Mouse (Mus musculus) ovary, adult 18-20 months (tissue): ENCODE results near the gene Rxra.
A peak's percentile ranks its signal among the peaks of the same experiment; 100 is the strongest.

Source experiments
- DNase-seq: peaks from one replicate; pipeline ENCODE4 v3.0.0; 2022; ENCODE audit warnings: low spot score, mixed read lengths

The Rxra gene

GRCm38 (mm10) chr2:27762920-27763780 lies 86.9 kb downstream of the Rxra start:
- DNase-seq = no peak

GRCm38 (mm10) chr2:27764256-27764936 lies 88.2 kb downstream of the Rxra start:
- no peak for DNase-seq

DNA sequence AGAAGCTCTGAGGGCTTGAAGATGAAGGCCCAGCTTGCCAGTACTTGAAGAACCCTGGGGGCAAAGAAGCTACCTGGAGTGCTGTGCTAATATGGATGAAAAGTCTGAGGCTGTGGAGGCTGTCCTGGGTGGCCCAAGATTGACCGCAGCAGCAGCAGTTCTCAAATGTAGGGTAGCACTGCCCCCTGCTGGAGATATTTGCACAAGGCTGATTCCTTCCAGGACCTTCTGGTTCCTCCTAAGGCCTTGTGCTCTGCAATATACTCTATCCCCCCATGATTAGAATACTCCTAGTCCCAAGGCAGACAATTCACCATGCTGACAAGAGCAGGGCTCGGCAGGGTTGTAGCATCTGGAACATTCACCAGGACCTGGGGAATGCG lies 88.7 kb downstream of the Rxra start:
- peak; percentile 61 for DNase-seq

DNA sequence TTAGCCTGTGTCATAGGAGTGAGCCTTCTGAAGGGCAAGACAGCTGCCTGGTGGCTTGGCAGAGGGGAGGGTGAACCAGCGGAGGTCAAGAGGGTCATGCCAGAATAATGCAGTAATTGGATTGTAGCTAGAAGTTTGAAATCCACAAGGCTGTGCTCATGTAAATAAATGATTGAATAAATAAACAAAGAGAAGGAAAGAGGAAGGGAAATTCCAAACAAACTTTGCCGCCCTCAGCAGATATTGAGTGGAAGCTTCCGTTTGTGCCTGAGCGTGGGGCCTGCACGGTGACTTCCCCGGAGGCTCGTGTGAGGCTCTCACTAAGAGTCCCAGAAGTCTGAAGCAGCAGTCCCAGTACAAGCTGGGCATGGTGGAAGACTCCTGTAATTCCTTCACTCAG lies 91.5 kb downstream of the Rxra start:
- DNase-seq = no peak

DNA sequence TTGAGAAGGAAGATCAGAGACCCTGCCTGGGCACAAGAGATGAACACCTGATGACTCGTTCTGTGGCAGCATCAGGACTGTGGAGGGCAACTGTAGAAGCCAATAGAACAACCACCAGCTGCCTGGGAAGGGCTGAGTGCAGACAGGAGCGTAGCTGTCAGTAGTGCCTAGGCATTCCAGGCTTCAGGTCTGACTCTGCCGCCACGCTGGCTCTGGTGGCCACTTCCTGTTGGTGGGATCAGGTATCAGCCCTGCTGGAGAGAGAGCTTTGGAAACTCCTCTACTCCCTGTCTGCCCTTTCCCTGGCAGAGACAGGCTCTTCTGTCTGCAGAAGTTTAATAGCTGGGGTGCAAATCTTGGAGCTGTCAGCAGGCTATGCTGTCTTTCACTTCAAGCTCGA lies 93.5 kb downstream of the Rxra start:
- no peak for DNase-seq

GRCm38 (mm10) chr2:27770205-27770604 lies 94.0 kb downstream of the Rxra start:
- no peak for DNase-seq

- peak; percentile 58 for DNase-seq
These were observed 95.7 kb downstream of the Rxra start for GRCm38 (mm10) chr2:27771936-27772335.

- no peak for DNase-seq
These were observed 96.7 kb downstream of the Rxra start for GRCm38 (mm10) chr2:27772841-27773388.

DNA sequence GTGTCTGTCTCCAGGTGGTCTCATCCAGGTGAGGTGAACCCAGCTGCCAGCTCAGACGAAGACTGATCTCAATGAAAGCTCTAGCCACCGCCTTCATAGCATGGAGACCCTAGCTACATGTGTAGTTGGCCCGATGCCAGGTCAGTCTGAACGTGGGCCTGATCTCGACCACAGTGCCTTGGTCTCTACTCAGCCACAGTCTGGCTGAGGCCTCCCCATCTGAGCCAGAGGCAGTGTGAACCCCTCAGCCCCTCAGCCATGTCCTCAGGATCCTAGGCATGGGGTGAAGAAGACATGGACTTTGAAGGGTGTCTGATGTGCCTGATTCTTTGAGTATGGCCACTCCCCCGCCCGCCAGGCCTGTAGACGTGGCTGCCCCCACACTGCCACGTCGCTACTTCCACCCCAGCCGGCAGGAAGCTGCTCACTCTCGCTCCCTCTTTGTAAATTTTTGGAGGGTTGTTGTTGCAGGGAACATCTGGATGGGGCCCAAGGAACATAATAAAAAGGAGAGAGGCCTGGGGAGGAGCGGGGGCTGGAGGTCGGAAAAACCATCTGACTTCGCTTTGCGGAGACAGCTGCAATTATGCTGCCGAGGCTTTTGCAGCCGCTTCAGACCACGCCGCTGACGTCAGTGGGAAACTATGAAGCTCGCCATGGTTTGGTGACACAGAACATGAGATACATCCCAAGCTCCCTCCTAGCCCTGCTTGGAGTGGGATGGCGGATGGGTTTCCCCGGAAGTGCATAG lies 97.9 kb downstream of the Rxra start:
- peak; percentile 57 for DNase-seq

DNA sequence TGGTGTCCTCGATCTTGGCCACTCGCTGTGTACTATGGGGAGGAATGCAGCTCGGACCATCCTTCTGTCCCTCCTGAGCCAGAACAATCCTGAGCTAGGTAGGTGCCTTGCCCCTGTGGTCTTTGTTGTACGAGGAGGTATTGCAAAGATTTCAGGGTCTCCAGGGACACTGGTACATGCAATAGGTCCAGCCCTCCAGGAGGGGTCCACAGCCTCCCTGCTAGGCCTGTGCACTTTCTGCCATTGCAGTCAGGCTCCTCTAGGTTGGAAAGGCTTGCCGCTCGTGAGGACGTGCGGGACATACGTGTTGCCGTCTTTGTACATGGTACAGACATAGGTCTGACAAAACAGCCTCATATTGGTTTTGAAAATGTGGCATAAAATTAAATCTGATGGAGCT lies 98.8 kb downstream of the Rxra start:
- DNase-seq = no peak

DNA sequence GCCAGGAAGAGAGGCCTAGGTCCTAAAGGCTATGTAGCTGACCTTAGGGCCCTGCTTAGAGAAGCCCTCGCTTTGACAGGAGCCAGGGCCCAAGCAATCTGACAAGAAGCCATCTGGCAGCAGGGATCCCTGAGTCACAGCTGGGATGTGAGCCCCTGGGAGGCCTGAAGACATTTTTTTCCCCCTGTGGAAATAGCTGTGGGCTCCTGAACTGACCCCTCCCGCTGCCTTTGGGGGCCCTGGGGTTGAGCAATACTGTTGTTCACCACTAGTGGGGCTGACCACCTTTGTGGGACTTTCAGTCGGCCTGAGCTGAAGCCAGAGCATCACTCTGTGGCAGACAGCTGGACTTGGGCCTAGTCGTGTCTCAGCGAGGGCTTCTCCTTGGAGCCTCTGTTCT lies 99.4 kb downstream of the Rxra start:
- DNase-seq = no peak

DNA sequence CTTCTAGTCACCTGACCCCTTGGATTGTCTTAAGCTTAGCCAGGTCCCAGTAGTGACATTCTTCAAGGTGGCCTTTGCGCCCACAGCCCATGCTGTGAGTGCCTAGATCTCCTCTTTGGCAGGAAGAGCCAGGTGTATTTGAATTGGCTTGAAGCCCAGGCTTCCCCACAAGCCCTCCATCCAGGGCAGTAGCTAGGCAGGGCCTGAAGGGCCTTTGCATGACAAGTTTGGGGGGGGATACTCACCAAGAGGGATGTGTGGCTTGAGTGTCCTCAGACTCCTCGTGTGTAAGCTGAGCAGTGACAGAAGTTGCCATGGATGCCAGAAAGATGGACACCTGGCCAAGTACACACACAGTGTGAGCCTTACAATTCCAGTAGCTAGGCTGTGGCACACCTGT lies 101.5 kb downstream of the Rxra start:
- no peak for DNase-seq

DNA sequence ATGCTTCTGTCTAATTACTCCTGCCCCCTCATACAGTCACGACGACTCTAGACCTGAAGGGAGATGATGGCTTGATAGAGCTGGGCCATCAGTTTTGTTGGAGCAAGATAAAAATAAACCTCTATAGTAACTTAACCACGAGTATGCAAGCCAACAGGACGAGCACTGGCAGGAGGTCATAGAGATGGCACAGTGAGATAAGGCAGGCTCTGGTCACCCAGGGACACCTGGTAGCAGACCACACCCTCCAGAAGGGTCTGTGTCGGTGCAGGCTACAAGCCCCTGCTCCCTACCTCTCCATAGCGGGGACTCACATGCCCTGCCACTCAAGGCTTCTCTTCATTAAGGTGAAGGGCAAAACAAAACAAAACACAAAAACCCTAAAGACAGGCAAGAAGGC lies 102.0 kb downstream of the Rxra start:
- DNase-seq = no peak

- DNase-seq = no peak
These were observed 103.1 kb downstream of the Rxra start for GRCm38 (mm10) chr2:27779291-27779866.

GRCm38 (mm10) chr2:27780162-27780561 lies 103.9 kb downstream of the Rxra start:
- DNase-seq = no peak

GRCm38 (mm10) chr2:27785363-27785762 lies 109.1 kb downstream of the Rxra start:
- no peak for DNase-seq

DNA sequence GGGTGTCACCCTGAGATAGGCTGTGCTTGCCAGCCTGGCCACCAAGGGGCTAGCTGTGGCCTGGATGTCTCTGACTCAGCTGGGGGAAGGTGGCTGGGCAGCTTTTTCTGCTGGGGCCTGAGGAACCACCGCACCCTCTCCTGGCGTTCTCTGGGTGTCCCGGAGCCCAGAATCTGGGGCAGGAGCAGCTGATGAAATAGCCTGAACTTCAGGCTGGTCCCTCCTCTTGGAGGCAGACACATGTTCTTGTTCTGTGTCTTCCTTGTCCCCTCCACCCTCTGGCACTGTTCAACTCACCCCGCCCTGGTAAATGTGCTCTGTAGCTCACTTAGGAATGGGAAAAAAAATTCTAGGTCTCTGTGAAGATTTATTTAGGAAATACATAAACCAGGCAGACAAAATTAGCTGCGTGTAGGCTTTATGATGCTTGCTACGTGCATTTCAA lies 109.8 kb downstream of the Rxra start:
- no peak for DNase-seq

DNA sequence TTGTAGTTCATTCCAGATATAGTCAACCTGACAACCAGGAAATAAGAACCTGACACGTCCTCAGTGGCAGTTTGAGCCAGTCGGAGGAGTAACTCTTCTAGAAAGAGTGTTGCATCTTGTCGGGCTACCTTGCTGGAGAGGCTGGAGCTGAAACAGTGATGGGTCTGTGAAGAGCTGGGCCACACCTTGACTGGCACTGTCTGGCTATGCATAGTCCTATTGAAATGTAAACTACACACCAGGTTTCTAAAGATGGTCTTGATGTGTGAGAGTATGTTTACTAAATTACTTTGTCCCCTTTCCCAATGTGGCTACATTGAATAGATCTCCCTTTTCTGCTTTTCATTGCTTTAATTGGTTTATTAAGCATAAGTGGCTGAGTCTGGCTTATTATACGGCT lies 115.3 kb downstream of the Rxra start:
- no peak for DNase-seq

DNA sequence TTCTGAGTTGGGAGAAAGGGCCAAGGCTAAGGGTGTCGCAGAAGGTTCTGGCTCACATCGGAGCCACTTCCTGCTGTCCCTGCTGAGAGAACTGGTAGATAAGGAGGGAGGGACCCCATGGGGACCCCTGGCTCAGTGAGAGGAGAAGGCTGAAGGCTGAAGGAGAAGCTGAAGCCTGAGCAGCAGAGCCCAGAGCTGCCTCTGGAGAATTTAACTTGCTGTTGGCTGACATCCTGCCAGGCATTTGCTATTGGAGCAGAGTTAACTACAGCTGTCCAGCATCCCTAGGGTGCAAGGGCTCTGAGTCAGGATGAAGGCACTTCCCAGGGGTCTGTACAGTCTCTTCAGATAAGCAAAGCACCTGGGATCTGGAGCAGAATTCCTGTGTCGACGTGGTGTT lies 122.8 kb downstream of the Rxra start:
- no peak for DNase-seq

DNA sequence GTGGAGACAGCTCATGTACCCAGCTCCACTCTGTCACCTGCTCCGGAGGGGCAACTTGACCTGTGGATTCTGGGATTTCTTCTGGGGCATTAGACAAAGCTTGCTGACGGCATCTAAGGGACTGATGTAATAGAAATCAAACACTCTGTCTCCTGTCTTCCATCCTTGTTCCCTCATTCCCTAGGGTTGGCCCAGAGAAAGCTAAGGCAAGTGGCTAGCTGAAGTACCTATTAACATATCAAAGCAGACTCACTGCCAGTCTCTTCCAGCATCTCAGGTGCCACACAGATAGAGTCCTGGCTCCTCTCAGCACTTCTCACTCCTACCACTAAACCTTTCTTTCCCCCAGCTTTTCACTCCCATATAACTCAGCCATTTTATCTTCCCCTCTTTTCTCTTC lies 124.8 kb downstream of the Rxra start:
- no peak for DNase-seq

- DNase-seq = peak; percentile 48
These were observed 126.3 kb downstream of the Rxra start for GRCm38 (mm10) chr2:27802493-27802892.

- DNase-seq = no peak
These were observed 130.5 kb downstream of the Rxra start for GRCm38 (mm10) chr2:27806691-27807090.
